Mouse (Mus musculus): ENCODE data around the gene H2-T23. TPM values are rescaled to one million over a fixed set of nuclear protein-coding genes. Genes with fewer than 3 reads are reported as not detected.
"Not testable (repeated sequence)": the region's sequence is repeated elsewhere in the genome, so short reads cannot be mapped to it uniquely, and the experiment has no call there.

H2-T23 gene
- total RNA-seq (2021) = 30.5 and 46.6 TPM in 2 replicates
- long read RNA-seq, transcript H2-T23-201 (7 exons, 1,472 nt) = major isoform, 165 of 235 reads
- long read RNA-seq, partial matches to known transcripts = 54 of 235 reads
- long read RNA-seq, other reads (novel, unspliced or antisense) = 14 of 235 reads

GRCm38 (mm10) chr17:36032351-36032875, at the start of gene H2-T23:
Gene H2-T23 (minus strand): TSS chr17:36032855.
- DNase-seq = peak; percentile 46

- DNase-seq = not testable (repeated sequence)
These were observed 49.2 kb upstream of the H2-T23 start for GRCm38 (mm10) chr17:36081901-36082300.

GRCm38 (mm10) chr17:36060829-36061228, 28.2 kb upstream of the H2-T23 start:
- DNase-seq = peak; percentile 90

GRCm38 (mm10) chr17:36058362-36058761, 25.7 kb upstream of the H2-T23 start, which contains the start of gene Gm11127:
Gene Gm11127 (minus strand): TSS chr17:36058371.
- not testable (repeated sequence) for DNase-seq

DNA sequence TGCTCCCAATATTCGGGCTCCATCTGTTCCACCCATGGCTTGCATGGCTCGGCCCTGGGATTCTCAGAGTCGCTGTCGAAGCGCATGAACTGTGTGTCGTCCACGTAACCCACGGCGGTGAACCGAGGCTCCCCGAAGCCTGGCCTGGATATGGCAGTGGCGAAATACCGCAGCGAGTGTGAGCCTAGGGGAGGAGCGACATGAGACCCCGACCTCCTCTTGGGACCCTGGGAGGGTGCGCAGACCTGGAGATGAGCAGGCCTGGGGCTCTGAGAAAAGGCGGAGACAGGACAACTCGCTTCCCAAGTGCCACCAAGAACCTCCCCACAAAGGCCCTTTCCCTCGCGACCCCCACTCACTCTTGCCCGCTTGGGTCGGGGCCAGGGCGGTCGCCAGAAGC, 25.3 kb upstream of the H2-T23 start:
- not testable (repeated sequence) for DNase-seq

DNA sequence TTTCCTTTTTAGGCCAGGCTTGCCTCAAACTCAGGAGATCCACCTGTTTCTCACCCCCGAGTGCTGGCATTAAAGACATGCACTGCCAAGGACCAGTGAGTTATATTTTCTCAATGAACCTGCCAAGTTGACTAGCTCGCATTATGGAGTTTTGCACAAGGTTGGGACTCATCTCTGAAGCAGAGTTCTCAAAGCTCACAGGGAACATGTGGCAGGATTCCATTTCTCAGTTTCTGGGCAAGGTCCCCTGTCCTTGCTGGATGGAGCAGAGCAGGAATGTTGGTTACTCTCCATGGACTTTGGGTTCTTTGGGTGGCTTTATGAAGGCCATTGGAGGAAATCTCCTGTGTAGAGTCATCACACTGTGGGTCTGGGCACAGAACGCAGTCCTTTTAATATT, 10.6 kb upstream of the H2-T23 start:
- no peak for DNase-seq

DNA sequence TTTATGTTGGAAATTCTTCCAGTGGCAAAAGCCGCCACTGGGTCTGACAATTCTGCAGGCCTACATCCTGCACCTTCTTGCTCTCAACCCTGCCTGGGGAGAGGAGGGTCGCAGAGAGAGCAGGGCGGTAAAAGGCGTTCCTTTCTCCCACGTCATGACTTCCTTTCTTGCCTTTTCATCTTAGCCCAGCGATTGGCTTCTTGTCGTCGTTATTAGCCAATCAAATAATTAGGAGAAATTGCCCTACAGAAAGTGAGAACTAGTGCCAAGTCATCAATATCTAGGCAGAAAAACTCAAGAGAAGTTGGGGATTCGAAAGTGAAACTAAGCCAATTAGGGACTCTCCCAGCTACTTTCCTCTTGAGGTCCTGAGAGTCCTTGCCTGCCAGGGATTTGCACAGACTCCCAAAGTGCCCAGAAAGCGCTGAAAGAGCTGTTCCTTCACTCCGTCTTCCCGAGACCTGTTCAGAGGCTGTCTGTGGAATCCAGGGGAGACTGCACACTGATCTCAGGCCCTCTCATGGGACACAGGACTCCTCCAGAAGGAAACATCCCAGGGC, 10.0 kb upstream of the H2-T23 start, which contains the start of the genes H2-T22 and Gm6034:
TSS of gene H2-T22 (minus strand) at position 138 of the 560 bp plus-strand sequence.
TSS of gene Gm6034 (plus strand) at position 352 of the 560 bp plus-strand sequence.
- peak; percentile 56 for DNase-seq

GRCm38 (mm10) chr17:36042055-36042454, 9.4 kb upstream of the H2-T23 start:
- DNase-seq = not testable (repeated sequence)

GRCm38 (mm10) chr17:36040604-36041003, 7.9 kb upstream of the H2-T23 start:
- not testable (repeated sequence) for DNase-seq

- DNase-seq = not testable (repeated sequence)
These were observed 3.5 kb upstream of the H2-T23 start for GRCm38 (mm10) chr17:36036126-36036525.

DNA sequence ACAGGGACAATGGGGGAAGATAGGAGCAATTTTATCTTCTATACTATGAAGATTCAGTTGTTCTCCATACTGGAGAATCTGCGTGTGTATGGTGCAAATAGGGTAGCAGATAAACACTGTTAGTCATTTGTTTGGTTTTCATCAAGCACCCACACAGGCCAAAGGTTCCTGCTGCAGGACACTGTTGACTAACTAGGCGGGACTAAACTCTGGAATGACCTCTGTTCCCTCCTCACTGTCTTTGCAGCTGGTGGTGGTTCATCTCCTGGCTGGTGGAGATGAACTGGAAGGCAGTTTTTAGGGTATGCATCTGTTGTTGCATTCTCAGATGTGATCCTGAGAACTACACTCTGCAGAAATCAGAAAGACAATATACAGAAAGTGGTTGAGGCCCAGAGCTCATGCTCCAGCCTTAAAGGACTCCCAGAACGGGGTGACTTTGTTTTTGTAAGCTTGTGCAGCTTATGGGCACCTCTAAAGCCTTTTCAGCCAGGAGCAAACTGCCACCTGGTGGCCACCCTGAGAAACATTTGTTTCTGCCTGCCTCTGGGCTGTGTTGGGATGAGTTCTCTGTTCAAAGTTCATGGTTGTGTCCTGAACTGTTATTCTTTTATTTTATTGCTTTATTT, 2.5 kb upstream of the H2-T23 start:
- peak; percentile 72 for DNase-seq

- not testable (repeated sequence) for DNase-seq
These were observed 1.9 kb upstream of the H2-T23 start for GRCm38 (mm10) chr17:36034524-36034923.

DNA sequence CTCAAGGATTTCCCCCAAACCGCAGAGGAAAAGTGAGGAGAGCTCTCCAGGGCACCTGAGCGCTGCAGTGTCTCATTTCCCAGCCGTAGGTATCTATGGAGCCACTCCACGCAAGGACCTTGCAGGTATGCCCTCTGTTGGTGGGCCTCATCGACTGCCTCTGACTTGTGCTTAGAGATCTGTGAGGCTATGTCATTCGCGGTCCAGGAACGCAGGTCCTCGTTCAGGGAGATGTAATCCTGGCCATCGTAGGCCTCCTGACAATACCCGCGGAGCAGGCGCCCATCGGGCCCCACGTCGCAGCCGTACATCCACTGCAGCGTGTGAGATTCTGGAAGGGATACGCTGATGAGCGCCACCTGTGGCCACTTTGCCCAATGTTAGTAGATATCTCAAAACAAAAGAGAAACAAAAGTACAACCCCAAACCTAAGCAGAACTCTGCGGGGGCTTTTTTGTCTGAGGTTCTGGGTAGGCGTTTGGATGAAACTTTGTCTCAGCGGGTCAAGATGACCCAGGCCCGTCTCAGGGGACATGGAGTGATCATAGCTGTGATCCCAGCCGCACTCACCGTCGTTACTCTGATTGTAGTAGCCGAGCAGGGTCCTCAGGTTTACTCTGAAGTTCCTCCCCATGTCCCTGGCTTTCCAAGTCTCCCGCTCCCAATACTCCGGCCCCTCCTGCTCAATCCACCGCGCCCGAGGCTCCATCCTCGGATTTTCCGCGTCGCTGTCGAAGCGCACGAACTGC, 898 bp downstream of the H2-T23 start:
- DNase-seq = peak; percentile 25

DNA sequence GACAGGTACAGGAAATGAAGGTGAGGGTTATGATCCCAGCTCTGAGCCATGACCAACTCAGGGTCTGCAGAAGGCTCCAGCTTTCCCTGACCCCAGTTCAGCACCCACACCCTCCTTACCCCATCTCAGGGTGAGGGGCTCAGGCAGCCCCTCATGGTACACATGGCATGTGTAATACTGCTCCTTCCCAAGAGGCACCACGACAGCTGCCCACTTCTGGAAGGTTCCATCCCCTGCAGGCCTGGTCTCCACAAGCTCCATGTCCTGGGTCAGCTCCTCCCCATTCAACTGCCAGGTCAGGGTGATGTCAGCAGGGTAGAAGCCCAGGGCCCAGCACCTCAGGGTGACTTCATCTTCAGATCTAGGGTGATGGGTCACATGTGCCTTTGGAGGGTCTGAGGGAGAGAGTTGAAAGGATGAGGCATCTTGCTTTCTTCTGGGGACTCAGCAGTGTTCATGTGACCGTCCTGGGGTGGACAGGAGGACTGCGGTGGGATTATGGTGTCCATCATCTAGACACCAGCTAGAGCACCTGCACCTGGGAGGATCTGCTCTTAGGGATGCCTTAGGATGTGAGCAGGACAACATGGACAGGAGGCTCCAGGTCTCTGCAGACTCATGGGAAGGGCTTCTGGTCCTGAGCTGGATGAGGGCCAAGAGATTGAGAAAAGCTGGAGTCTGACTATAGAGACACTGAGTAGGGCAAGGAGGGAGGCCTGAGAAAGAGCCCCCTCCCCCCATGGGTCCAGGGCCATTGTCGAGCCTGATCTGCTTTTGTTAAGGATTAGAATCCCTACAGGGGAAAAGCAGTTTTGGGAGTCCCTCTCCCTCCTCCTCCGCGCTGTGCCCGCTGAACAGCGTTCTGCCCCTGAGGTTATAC, 1.7 kb downstream of the H2-T23 start:
- DNase-seq = not testable (repeated sequence)

- DNase-seq = not testable (repeated sequence)
These were observed 2.5 kb downstream of the H2-T23 start for GRCm38 (mm10) chr17:36030046-36030702.

DNA sequence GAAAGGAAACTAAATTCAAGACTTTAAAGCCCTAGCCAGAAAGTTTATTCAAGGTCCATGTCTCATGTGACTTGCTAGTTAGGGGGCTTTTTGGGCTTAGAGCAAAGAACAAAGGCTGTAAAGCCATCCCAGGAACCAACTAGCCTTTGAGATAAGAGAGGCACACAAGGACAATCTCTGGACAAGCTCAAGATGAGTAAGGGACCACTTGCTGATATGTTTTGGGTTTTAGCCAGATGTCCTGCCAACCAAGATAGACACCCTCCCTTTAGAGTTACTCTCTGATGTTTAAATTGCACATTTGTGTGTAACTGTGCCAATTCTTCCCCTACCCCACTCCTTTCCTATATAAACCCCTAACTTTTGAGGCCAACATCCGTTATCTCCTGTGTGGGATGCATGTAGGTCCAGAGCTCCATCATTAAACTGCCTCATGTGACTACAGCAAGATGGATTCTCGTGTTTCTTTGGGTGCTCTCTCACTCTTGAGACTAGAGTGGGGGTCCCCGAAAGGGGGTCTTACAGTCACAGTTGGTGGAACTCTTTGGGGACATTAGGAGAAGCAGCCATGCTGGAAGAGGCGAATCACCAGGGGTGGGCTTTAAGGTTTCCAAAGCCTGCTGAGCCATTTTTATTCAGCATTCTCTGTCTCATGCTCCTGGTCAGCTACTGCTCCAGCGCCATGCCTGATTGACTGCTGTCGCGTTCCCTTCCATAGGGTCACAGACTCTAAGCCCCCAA, 3.6 kb downstream of the H2-T23 start:
- DNase-seq = no peak

DNA sequence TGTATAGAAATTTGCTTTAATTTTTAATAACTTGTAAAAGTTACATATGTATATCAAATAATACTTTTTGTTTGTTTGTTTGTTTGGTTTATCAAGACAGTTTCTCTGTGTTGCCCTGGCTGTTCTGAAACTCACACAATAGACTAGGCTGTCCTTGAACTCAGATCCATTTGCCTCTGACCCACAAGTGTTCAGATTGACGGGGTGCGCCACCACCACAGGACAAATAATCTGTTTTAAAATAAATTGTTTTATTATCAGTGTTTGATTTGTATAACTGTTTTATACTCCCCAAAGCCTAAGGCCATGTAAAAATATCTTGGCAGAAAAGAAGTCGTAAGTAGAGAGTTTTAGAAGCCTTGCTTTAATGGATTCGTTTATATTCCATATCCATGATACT, 5.0 kb downstream of the H2-T23 start:
- DNase-seq = no peak

- no peak for DNase-seq
These were observed 6.8 kb downstream of the H2-T23 start for GRCm38 (mm10) chr17:36025901-36026300.

DNA sequence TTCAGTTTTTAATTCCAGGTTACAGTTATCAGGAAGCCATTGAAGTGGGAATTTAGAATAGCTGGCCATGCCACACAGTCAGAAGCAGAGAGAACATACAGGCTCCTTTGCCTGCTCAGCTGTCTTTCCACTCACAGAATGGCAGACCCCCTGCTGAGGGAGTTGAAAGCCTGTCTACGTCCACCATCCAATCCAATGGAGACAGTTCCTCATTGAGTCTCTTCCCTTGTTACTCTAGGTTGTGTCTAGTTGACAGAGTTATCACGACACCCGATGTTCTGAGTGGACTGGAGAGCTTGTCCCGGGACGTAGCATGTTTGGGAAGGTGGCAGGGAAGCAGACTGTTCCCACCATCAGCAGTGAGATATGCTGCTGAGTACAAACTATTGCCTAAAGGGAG, 7.5 kb downstream of the H2-T23 start:
- DNase-seq = no peak
